Mouse (Mus musculus): ENCODE results near the gene Fam185a.

GRCm38 (mm10) chr5:21424614-21425602, at the start of gene Fam185a, which contains the start of gene Ccdc146:
- peak; percentile 39 for TF ChIP-seq CTCF (IDR thresholded peaks at IDR 0.05)
- no peak for TF ChIP-seq EP300 (IDR thresholded peaks at IDR 0.05; ENCODE audit: insufficient read depth, low read depth, low read length)
- no peak for TF ChIP-seq POLR2A (IDR thresholded peaks at IDR 0.05; ENCODE audit: insufficient read depth, low read depth, low read length)
